Mouse (Mus musculus) stomach, embryonic 14.5 days (tissue): Measurements from ENCODE around the gene Stard10. TPM values are rescaled to one million over a fixed set of nuclear protein-coding genes. Genes with fewer than 3 reads are reported as not detected.

Experiments
- ATAC-seq: fragments of 200-750 bp; cut with Nextera tagmentation; 2 replicates; pipeline ENCODE4 v1.8.0; 2017; ENCODE audit warnings: low read depth, moderate TSS enrichment; ENCODE audit not compliant: insufficient number of reproducible peaks, insufficient read depth, low FRiP score
- H3K27ac ChIP-seq: fragments of 300-500 bp; sonication (generic); 2 replicates; pipeline ENCODE4 v1.5.1; 2014; ENCODE audit warnings: mild to moderate bottlenecking, low read length, moderate library complexity, mixed read lengths
- H3K27me3 ChIP-seq: fragments of 300-500 bp; sonication (generic); 2 replicates; pipeline ENCODE4 v1.6.1; 2014; ENCODE audit warnings: low read length, control low read depth, mixed read lengths; ENCODE audit not compliant: control insufficient read depth, insufficient read depth
- H3K36me3 ChIP-seq: fragments of 300-500 bp; sonication (generic); 2 replicates; pipeline ENCODE4 v1.6.1; 2014; ENCODE audit warnings: mild to moderate bottlenecking, control low read depth, low read length, moderate library complexity, mixed read lengths; ENCODE audit not compliant: control insufficient read depth, insufficient read depth
- H3K4me1 ChIP-seq: fragments of 300-500 bp; sonication (generic); 2 replicates; pipeline ENCODE4 v1.6.1; 2014; ENCODE audit warnings: low read length, control low read depth, mixed read lengths; ENCODE audit not compliant: control insufficient read depth, insufficient read depth
- H3K4me2 ChIP-seq: fragments of 300-500 bp; sonication (generic); replicated peaks from 2 replicates; pipeline ENCODE4 v1.6.1; 2014; ENCODE audit warnings: low read depth, low read length, control low read depth
- H3K4me3 ChIP-seq: fragments of 300-500 bp; sonication (generic); 2 replicates; pipeline ENCODE4 v1.5.1; 2014; ENCODE audit warnings: low read depth, low read length, control low read depth
- H3K9ac ChIP-seq: fragments of 300-500 bp; sonication (generic); replicated peaks from 2 replicates; pipeline ENCODE4 v1.6.1; 2014; ENCODE audit warnings: low read depth, mild to moderate bottlenecking, control low read depth, low read length, moderate library complexity, mixed read lengths
- H3K9me3 ChIP-seq: fragments of 300-500 bp; sonication (generic); 2 replicates; pipeline ENCODE4 v1.6.1; 2016; ENCODE audit warnings: low read depth, low read length, control low read depth; ENCODE audit not compliant: control insufficient read depth
- WGBS: fragments of 180-500 bp; shearing (Covaris S2); extraction: QIAGEN DNeasy Blood & Tissue Kit; methylation state at CpG from one replicate; pipeline ENCODE4 v1.1.7; 2014; 5-methylcytosine and 5-hydroxymethylcytosine counted together
- polyA plus RNA-seq: library from polyadenylated mRNA; unstranded; fragments of >200 nt; fragmentation: Nextera tagmentation; extraction: Ambion mirVana; gene quantifications from 2 replicates; pipeline ENCODE4 v1.2.1, GENCODE M21; 2014

Stard10 gene
- polyA plus RNA-seq, 1 experiment from 2014 or later, result 123 TPM

DNA sequence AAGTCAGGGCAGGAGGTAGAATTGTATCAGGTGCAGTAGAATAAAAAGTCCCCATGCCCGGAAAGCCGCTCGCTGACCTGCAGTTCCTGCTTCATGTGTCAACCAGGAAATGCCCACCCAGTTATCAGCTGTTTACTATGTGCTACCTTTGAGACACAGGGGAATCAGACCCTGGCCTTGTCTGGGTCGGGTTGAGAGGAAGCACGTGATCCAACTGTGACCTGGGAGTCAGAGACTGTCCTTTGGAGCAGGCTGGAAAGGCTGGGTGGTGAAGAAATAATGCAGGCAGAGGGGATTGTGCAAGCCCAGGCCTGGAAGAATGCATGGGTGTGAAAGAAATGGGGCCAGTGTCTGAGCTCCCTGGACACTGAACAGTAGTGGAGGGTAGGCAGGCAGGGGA is 37.5 kb downstream of the Stard10 start:
- WGBS, result 57% methylated on average over 5 of the region's 5 CpGs
- ATAC-seq, result peak; percentile 57; the same call in 1 of the 2 replicates
- Histone ChIP-seq H3K27me3 (no peaks in the 10 kb centered on the region), H3K4me1 (no peaks in the 10 kb centered on the region), H3K9ac (no peak overlapping the region), H3K4me2 (no peak overlapping the region), H3K4me3 (no peak overlapping the region), H3K9me3 (no peaks in the 10 kb centered on the region), H3K27ac (no peak overlapping the region), H3K36me3 (no peaks in the 10 kb centered on the region)

GRCm38 (mm10) chr7:101355551-101356100 is 38.7 kb downstream of the Stard10 start:
- WGBS, result 89% methylated on average over 6 of the region's 6 CpGs
- 0 out of 2 replicates have a peak, but pooled peaks cover 2% of the 10 kb centered on the region for H3K4me1 ChIP-seq
- H3K9ac ChIP-seq, result no peak overlapping the region
- no peaks in the 10 kb centered on the region for H3K27me3 ChIP-seq
- H3K4me2 ChIP-seq, result no peak overlapping the region
- ATAC-seq, result no peak
- no peak overlapping the region for H3K27ac ChIP-seq
- no peak overlapping the region for H3K4me3 ChIP-seq
- no peaks in the 10 kb centered on the region for H3K9me3 ChIP-seq
- no peaks in the 10 kb centered on the region for H3K36me3 ChIP-seq

DNA sequence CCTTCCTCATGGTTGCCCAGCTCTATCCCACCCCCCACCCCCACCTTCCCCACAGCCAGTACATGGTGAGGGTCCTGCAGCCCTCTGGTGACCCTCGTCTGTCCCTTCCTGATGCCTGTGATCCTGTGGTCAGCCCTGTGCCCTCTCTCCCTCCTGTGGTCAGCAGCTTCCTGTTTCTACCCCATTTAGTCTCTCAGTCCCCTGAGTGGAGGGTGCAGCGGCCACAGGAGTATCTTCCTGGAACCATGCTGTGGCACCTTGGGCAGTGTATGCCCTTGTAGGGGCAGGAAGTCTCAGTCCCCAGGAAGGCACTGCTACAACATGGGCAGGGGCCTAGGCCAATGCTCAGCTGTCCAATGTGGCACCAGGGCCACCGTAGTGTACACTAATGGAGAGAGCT is 40.0 kb downstream of the Stard10 start:
- 0 out of 2 replicates have a peak, but pooled peaks cover 8% of the 10 kb centered on the region for H3K4me1 ChIP-seq
- H3K27me3 ChIP-seq, result no peaks in the 10 kb centered on the region
- H3K9me3 ChIP-seq, result no peaks in the 10 kb centered on the region
- WGBS, result 69% methylated on average over 3 of the region's 3 CpGs
- H3K36me3 ChIP-seq, result no peaks in the 10 kb centered on the region
- no peak overlapping the region for H3K4me3 ChIP-seq
- no peak overlapping the region for H3K9ac ChIP-seq
- no peak overlapping the region for H3K27ac ChIP-seq
- ATAC-seq, result no peak
- H3K4me2 ChIP-seq, result no peak overlapping the region

- H3K27ac ChIP-seq, result no peak overlapping the region
- 66% methylated on average over 3 of the region's 3 CpGs for WGBS
- H3K4me3 ChIP-seq, result no peak overlapping the region
- H3K4me1 ChIP-seq, result 0 out of 2 replicates have a peak, but pooled peaks cover 11% of the 10 kb centered on the region
- no peaks in the 10 kb centered on the region for H3K9me3 ChIP-seq
- no peak overlapping the region for H3K9ac ChIP-seq
- no peaks in the 10 kb centered on the region for H3K27me3 ChIP-seq
- no peak for ATAC-seq
- H3K4me2 ChIP-seq, result no peak overlapping the region
- no peaks in the 10 kb centered on the region for H3K36me3 ChIP-seq
These were observed 43.5 kb downstream of the Stard10 start for GRCm38 (mm10) chr7:101360406-101360805.

DNA sequence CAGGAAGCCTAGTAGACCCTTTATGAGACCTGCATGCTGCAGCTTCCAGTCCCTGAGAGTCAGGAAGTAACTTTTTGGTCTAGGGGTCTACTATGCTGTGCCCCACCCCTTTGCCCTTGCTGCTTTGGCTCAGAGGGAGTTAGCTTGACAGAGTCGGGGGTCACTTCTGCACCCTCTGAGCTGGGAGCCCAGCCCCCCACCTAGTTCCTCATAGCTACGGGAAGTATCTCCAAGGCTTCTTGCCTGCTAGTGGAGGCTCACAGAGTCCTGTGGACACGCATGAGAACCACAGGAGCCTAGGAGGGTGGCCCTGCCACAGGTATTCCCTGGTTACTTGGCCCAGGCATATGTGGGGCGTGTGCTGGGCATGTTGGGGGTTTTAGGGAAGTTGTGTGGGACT is 44.1 kb downstream of the Stard10 start:
- H3K27me3 ChIP-seq, result no peaks in the 10 kb centered on the region
- no peak overlapping the region for H3K27ac ChIP-seq
- 0 out of 2 replicates have a peak, but pooled peaks cover 11% of the 10 kb centered on the region for H3K4me1 ChIP-seq
- ATAC-seq, result no peak
- H3K4me3 ChIP-seq, result no peak overlapping the region
- no peak overlapping the region for H3K4me2 ChIP-seq
- H3K9me3 ChIP-seq, result no peaks in the 10 kb centered on the region
- no peak overlapping the region for H3K9ac ChIP-seq
- 73% methylated on average over 4 of the region's 4 CpGs for WGBS
- H3K36me3 ChIP-seq, result no peaks in the 10 kb centered on the region

- WGBS, result 54% methylated on average over 4 of the region's 4 CpGs
- H3K27ac ChIP-seq, result no peak overlapping the region
- H3K27me3 ChIP-seq, result no peaks in the 10 kb centered on the region
- no peak overlapping the region for H3K9ac ChIP-seq
- no peaks in the 10 kb centered on the region for H3K9me3 ChIP-seq
- no peak overlapping the region for H3K4me2 ChIP-seq
- 0 out of 2 replicates have a peak, but pooled peaks cover 11% of the 10 kb centered on the region for H3K4me1 ChIP-seq
- no peak overlapping the region for H3K4me3 ChIP-seq
- peak; percentile 35; the same call in 1 of the 2 replicates for ATAC-seq
- no peaks in the 10 kb centered on the region for H3K36me3 ChIP-seq
These were observed 44.9 kb downstream of the Stard10 start for GRCm38 (mm10) chr7:101361767-101362166.

DNA sequence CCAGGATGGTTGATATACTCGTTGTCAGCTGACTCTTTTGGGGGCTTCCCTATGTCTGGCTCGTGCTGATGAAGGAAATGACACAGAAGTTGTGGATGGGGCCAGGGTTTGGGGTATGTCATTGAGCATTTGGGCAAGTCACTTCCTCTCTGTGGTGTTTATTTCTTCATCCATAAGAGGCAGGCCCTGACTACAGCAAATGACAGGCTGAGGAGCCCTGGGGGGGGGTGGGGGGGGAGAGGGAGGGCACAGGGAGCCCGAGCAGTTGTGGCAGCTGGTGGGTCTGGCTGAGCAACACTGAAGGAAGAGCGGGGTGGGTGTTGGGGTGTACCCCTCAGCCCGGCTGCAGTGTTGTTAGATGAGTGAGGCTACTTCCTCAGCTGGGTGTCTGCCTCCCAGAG is 45.9 kb downstream of the Stard10 start:
- H3K27ac ChIP-seq, result no peak overlapping the region
- H3K4me1 ChIP-seq, result 0 out of 2 replicates have a peak, but pooled peaks cover 11% of the 10 kb centered on the region
- H3K27me3 ChIP-seq, result no peaks in the 10 kb centered on the region
- no peak for ATAC-seq
- no peaks in the 10 kb centered on the region for H3K9me3 ChIP-seq
- H3K4me2 ChIP-seq, result no peak overlapping the region
- no peaks in the 10 kb centered on the region for H3K36me3 ChIP-seq
- 67% methylated on average over 5 of the region's 5 CpGs for WGBS
- H3K9ac ChIP-seq, result no peak overlapping the region
- H3K4me3 ChIP-seq, result no peak overlapping the region

GRCm38 (mm10) chr7:101363914-101364313 is 47.0 kb downstream of the Stard10 start:
- Histone ChIP-seq H3K9me3 (no peaks in the 10 kb centered on the region), H3K4me1 (0 out of 2 replicates have a peak, but pooled peaks cover 11% of the 10 kb centered on the region), H3K4me3 (no peak overlapping the region), H3K27me3 (no peaks in the 10 kb centered on the region), H3K9ac (no peak overlapping the region), H3K27ac (no peak overlapping the region), H3K4me2 (no peak overlapping the region), H3K36me3 (no peaks in the 10 kb centered on the region)
- 80% methylated on average over 5 of the region's 5 CpGs for WGBS
- ATAC-seq, result no peak
